Mouse (Mus musculus) hindbrain, embryonic 16.5 days (tissue): Measurements from ENCODE around the gene Fasn. TPM values are rescaled to one million over a fixed set of nuclear protein-coding genes. Genes with fewer than 3 reads are reported as not detected.

Experiments used
- ATAC-seq: fragments of 200-750 bp; cut with Nextera tagmentation; 2 replicates; pipeline ENCODE4 v1.8.0; 2017; ENCODE audit warnings: moderate TSS enrichment, moderate library complexity
- H3K27ac ChIP-seq: fragments of 300-500 bp; sonication (generic); 2 replicates; pipeline ENCODE4 v1.5.1; 2014; ENCODE audit warnings: low read depth, mild to moderate bottlenecking, control low read depth, low read length, moderate library complexity
- H3K27me3 ChIP-seq: fragments of 300-500 bp; sonication (generic); replicated peaks from 2 replicates; pipeline ENCODE4 v1.6.1; 2014; ENCODE audit warnings: low read length; ENCODE audit not compliant: control insufficient read depth, insufficient read depth
- H3K36me3 ChIP-seq: fragments of 300-500 bp; sonication (generic); 2 replicates; pipeline ENCODE4 v1.6.1; 2014; ENCODE audit warnings: mild to moderate bottlenecking, low read length, moderate library complexity, mixed read lengths; ENCODE audit not compliant: control insufficient read depth, insufficient read depth
- H3K4me1 ChIP-seq: fragments of 300-500 bp; sonication (generic); 2 replicates; pipeline ENCODE4 v1.6.1; 2014; ENCODE audit warnings: low read depth, low read length; ENCODE audit not compliant: control insufficient read depth, insufficient read depth
- H3K4me2 ChIP-seq: fragments of 300-500 bp; sonication (generic); 2 replicates; pipeline ENCODE4 v1.6.1; 2014; ENCODE audit warnings: mild to moderate bottlenecking, low read length, control low read depth, moderate library complexity
- H3K4me3 ChIP-seq: fragments of 300-500 bp; sonication (generic); 2 replicates; pipeline ENCODE4 v1.5.1; 2014; ENCODE audit warnings: mild to moderate bottlenecking, low read length, control low read depth, moderate library complexity
- H3K9ac ChIP-seq: fragments of 300-500 bp; sonication (generic); 2 replicates; pipeline ENCODE4 v1.6.1; 2014; ENCODE audit warnings: low read depth, mild to moderate bottlenecking, control low read depth, low read length, moderate library complexity
- H3K9me3 ChIP-seq: fragments of 300-500 bp; sonication (generic); 2 replicates; pipeline ENCODE4 v1.6.1; 2014; ENCODE audit warnings: mild to moderate bottlenecking, low read length, moderate library complexity; ENCODE audit not compliant: control insufficient read depth
- WGBS: fragments of 180-500 bp; shearing (Covaris S2); extraction: QIAGEN DNeasy Blood & Tissue Kit; methylation state at CpG from one replicate; pipeline ENCODE4 v1.1.7; 2014; 5-methylcytosine and 5-hydroxymethylcytosine counted together
- polyA plus RNA-seq: library from polyadenylated mRNA; unstranded; fragments of >200 nt; fragmentation: Nextera tagmentation; extraction: Ambion mirVana; gene quantifications from 2 replicates; pipeline ENCODE4 v1.2.1, GENCODE M21; 2015

Gene Fasn
- polyA plus RNA-seq, 1 experiment from 2014 or later: 82.9 TPM

DNA sequence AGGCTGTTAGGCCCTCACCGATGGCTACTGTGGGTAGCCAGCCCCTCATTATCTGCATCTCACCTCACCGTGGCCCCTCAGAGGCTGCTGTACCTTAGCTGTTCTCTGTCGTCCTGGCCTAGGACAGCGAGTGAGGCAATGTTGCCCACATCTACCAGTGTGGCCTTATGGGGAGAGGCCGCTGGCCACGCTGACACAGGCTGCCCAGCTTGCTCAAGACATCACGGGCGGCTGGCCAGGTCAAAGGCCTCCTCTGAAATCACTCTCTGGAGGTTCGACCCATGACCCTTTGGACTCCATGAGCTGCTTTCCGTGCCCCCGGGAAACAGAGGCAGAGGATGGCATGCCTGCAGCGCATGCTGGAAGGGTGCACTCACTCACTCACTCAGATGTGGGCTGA, 6.3 kb upstream of the Fasn start:
- no peak overlapping the region for H3K9ac ChIP-seq
- no peaks in the 10 kb centered on the region for H3K9me3 ChIP-seq
- WGBS: 76% methylated on average over 12 of the region's 12 CpGs
- H3K4me2 ChIP-seq: no peak overlapping the region
- peaks cover 8% of the 10 kb centered on the region for H3K4me1 ChIP-seq
- H3K27me3 ChIP-seq: no peaks in the 10 kb centered on the region
- no peaks in the 10 kb centered on the region; the same call in 1 of the 2 replicates for H3K36me3 ChIP-seq
- ATAC-seq: no peak
- H3K4me3 ChIP-seq: no peak overlapping the region
- no peak overlapping the region for H3K27ac ChIP-seq

DNA sequence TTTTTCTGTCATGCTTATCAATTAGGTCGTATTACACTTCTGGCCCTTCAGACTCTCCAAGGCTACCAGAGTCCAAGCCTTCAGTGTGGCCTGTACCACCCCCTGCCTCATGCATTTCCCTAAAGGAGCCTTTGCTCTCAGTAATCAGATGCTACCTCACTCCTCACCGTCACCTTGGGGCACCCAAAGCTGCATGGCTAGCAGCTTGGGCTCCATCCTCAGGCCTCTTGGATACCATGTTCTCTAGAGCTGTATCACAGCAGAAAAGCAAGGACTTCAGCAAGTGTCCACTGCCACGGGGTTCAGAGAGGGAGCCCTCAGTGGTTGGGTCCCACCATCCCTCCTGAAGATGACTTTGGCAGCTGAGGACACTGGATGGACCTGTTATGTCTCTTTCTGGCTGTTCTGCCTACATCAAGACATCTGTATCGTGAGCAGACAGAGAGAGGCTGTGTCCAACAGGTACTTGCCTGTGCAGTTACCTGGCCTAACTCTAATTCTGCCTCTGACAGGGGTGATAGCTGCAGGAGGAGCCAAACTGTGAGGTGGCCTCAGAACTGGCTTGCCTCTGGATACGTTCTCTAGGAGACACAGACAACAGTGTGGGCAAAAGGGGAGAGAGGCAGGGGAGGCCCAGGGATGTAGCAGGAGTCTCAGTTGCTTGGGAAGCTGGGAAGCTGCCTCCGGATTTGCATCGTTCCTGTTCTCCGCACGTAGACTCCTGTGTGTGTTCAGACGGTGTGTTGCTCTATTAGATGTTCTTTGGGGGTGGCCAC, 5.6 kb upstream of the Fasn start:
- Histone ChIP-seq H3K36me3 (no peaks in the 10 kb centered on the region; the same call in 1 of the 2 replicates), H3K27ac (no peak overlapping the region), H3K4me1 (peaks cover 15% of the 10 kb centered on the region), H3K9me3 (no peaks in the 10 kb centered on the region), H3K27me3 (no peaks in the 10 kb centered on the region), H3K4me3 (no peak overlapping the region), H3K9ac (no peak overlapping the region), H3K4me2 (no peak overlapping the region)
- ATAC-seq: no peak
- 92% methylated on average over 10 of the region's 10 CpGs for WGBS

DNA sequence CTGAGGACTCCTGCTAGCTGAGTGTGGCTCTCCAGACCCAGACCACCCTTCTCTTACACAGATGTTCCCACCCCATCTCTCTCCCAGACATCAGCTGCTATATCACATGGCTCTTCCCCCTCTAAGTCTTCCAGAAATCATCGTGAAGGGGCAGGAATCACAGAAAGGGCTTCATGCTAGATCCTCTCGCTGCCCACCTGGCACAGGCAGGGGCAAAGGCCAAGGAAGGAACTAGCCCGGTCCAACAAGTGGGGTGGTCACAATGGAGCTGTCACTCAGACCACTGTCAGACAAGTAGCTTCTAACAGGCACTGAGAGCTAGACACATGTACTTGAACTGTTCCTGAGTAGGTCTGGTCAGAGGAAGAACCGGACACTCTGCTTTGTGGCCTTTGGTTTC, 4.1 kb upstream of the Fasn start:
- Histone ChIP-seq H3K9ac (no peak overlapping the region), H3K4me2 (no peak overlapping the region)
- 67% methylated on average over 4 of the region's 4 CpGs for WGBS

DNA sequence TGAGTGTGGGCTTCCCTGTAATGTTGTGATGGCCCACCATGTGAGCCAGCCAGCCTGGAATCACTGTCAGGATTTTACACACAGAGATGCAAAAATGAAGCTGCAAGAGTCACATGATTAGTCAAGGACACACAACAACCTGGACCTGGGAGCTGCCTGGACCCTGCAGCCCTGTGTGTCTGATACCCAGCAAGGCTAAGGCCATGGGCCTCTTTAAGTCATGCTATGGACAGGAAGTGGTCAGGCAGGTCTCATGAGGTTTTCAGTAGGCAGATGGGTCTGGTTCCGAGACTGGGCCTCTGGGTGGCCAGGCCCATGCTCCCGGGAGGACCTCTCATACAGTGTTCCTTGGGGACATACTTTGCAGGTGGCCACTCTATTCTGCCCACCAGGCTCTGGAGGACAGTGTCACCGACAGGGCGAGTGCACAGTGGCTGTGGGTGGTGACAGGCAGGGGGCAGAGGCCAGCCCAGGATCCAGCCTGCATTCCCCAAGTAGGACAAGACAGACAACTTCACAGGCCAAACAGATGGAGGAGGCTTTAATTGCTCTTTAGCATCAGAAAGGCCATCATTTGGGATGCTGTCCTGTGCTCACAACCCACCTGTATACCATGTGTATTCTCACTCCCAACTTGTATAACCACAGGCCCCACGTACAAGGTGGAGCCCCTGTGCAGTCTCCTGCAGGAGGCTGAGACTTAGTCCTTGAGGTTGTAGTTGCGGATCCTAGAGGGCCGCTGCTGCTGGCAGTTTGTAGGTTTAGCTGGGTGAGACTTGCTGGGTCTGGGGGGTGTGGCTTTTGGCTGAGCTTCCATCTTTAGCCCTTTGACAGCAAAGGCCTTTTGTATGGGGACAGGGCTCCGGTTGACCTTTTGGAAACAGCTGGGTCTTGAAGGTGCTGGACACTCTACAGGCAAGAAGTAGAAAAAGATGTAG, 1.9 kb upstream of the Fasn start:
- no peak overlapping the region for H3K4me3 ChIP-seq
- no peaks in the 10 kb centered on the region for H3K9me3 ChIP-seq
- H3K9ac ChIP-seq: peak overlapping the region; percentile 97; the same call in 1 of the 2 replicates
- no peak overlapping the region for H3K4me2 ChIP-seq
- WGBS: 78% methylated on average over 8 of the region's 8 CpGs
- peak overlapping the region; percentile 100 for H3K27ac ChIP-seq
- no peaks in the 10 kb centered on the region for H3K27me3 ChIP-seq
- H3K36me3 ChIP-seq: peaks cover 2% of the 10 kb centered on the region; the same call in 1 of the 2 replicates
- H3K4me1 ChIP-seq: peaks cover 30% of the 10 kb centered on the region
- no peak for ATAC-seq

More for the DNA sequence above, 4.1 kb upstream of the Fasn start:
- no peak overlapping the region for H3K27ac ChIP-seq
- ATAC-seq: no peak
- no peak overlapping the region for H3K4me3 ChIP-seq
- peaks cover 12% of the 10 kb centered on the region for H3K4me1 ChIP-seq
- no peaks in the 10 kb centered on the region for H3K9me3 ChIP-seq
- no peaks in the 10 kb centered on the region for H3K27me3 ChIP-seq
- H3K36me3 ChIP-seq: no peaks in the 10 kb centered on the region; the same call in 1 of the 2 replicates

DNA sequence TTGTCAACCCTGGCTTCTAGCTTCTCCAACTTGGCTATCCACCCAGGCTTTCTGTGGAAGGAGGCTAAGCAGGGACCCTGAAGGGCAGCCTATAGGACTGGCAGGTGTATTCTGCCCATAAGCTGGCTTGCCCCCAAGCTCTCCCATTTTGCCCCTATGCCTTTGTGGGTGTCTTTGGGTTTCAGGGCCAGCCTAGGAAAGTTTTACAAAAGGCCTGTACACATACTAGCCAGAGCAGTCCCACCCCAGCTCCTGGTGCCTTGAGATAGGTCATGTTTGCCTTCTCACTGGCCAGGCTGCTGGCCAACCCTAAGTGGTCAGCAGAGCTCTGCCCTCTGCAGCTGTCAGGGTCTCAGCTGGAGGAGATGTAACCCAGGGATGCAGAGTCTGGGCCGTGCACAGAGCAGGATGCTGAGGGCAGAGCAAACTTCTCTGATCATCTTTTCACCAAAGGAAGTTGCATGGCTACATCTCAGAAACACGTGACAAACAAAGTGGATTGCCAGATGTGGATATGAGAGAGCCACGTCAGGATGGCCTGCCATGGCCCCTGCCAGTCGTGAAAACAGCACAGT, 1.0 kb upstream of the Fasn start:
- Histone ChIP-seq H3K4me3 (peak overlapping the region; percentile 81), H3K4me2 (peak overlapping the region; percentile 95), H3K9ac (peak overlapping the region; percentile 97), H3K9me3 (no peaks in the 10 kb centered on the region), H3K36me3 (peaks cover 6% of the 10 kb centered on the region), H3K27ac (peak overlapping the region; percentile 100), H3K4me1 (peaks cover 38% of the 10 kb centered on the region), H3K27me3 (no peaks in the 10 kb centered on the region)
- 52% methylated on average over 4 of the region's 4 CpGs for WGBS
- ATAC-seq: no peak

DNA sequence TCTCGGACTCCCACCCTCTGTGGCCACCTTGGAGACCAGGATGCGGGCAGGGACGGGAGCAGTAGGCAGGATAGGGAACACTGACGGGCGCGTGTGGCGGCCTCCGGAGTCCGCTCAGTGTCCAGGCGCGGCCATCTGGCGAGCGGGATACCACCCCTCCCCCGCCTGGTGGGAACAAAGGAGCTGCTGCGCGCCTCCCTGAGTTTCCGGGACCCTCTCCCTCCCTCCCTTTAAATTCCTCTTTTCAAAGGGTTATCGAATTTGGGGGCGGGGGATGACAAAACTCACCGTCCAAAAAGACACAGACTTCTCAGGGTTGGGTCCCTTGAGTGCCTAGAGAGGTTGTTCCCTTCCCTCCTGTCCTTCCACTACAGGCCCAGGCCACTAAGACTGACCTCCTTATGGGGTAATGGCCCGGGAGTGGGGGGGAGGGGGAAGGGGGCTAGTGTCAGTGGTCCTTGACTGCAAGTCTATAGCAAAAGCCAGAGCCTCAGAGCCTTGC, 491 bp upstream of the Fasn start:
- Histone ChIP-seq H3K27me3 (no peaks in the 10 kb centered on the region), H3K9me3 (no peaks in the 10 kb centered on the region), H3K27ac (peak overlapping the region; percentile 100), H3K9ac (peak overlapping the region; percentile 97), H3K4me1 (peaks cover 38% of the 10 kb centered on the region), H3K4me2 (peak overlapping the region; percentile 95), H3K4me3 (peak overlapping the region; percentile 81), H3K36me3 (peaks cover 11% of the 10 kb centered on the region)
- ATAC-seq: peak; percentile 4; the same call in 1 of the 2 replicates
- under 1% methylated on average over 21 of the region's 21 CpGs for WGBS

DNA sequence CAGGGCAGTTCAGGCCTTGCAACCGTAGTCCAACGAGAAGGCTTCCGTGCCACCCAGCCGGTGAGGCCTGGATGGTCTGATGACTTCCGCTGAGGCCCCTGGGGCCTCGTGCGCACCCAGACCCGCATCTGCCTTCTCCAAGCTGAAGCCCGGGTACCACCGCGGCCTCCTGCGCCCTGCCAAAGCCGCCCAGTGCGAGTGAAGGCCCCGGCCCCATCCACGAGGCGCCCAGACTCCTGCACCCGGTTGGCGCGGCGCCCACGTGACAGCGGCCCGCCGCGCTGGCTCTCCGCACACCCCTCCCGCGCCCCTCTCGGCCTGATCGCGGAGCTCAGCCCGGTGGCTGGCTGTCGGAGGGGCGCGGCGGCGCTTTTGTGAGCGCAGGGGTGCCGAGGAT, 798 bp downstream of the Fasn start:
- H3K9me3 ChIP-seq: no peaks in the 10 kb centered on the region
- no peaks in the 10 kb centered on the region for H3K27me3 ChIP-seq
- H3K4me2 ChIP-seq: peak overlapping the region; percentile 95
- WGBS: 0% methylated on average over 22 of the region's 40 CpGs
- H3K9ac ChIP-seq: peak overlapping the region; percentile 97
- ATAC-seq: peak; percentile 36
- H3K4me3 ChIP-seq: peak overlapping the region; percentile 81
- H3K36me3 ChIP-seq: peaks cover 23% of the 10 kb centered on the region
- peak overlapping the region; percentile 100 for H3K27ac ChIP-seq
- peaks cover 38% of the 10 kb centered on the region for H3K4me1 ChIP-seq

DNA sequence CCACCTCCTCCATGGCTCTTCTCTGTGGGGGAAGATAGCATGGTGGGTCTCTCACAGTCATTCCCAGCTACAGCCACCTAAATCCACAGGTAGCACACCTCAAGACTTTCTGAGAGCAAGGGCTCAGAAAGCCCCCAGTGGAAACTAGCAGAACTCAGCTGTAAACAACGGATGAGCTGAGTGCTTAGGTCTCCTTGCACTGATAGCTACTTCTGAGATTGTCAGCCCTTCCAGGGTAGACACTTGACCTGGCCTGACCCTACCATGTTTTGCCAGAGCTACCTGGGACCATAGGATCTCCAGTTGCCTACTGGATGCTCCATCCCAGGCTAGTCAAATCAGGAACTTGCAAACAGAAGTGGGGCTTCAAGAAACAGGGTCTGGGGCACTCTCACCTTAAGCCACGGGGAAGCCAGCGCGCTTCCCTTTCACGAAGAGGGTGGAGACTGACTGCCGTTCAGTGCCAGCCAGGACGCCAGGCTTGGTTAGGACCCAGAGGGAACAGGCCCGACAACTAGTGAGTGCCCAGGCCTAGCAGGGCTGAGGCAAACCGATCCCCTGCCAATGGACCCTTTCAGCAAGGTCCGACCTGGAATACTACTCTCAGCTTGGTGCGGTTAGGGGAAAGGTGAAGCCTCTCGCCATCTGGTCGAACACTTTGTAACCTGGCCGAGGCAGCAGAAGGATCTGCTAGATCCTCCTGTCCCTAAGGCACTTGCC, 1.4 kb downstream of the Fasn start:
- WGBS: 0% methylated on average over 14 of the region's 14 CpGs
- peak overlapping the region; percentile 95 for H3K4me2 ChIP-seq
- ATAC-seq: no peak
- no peaks in the 10 kb centered on the region for H3K27me3 ChIP-seq
- peak overlapping the region; percentile 100 for H3K27ac ChIP-seq
- peak overlapping the region; percentile 97 for H3K9ac ChIP-seq
- peaks cover 38% of the 10 kb centered on the region for H3K4me1 ChIP-seq
- H3K9me3 ChIP-seq: no peaks in the 10 kb centered on the region
- H3K4me3 ChIP-seq: peak overlapping the region; percentile 81
- peaks cover 29% of the 10 kb centered on the region for H3K36me3 ChIP-seq
